Mouse (Mus musculus): ENCODE results near the gene Zic5.

Gene Zic5

DNA sequence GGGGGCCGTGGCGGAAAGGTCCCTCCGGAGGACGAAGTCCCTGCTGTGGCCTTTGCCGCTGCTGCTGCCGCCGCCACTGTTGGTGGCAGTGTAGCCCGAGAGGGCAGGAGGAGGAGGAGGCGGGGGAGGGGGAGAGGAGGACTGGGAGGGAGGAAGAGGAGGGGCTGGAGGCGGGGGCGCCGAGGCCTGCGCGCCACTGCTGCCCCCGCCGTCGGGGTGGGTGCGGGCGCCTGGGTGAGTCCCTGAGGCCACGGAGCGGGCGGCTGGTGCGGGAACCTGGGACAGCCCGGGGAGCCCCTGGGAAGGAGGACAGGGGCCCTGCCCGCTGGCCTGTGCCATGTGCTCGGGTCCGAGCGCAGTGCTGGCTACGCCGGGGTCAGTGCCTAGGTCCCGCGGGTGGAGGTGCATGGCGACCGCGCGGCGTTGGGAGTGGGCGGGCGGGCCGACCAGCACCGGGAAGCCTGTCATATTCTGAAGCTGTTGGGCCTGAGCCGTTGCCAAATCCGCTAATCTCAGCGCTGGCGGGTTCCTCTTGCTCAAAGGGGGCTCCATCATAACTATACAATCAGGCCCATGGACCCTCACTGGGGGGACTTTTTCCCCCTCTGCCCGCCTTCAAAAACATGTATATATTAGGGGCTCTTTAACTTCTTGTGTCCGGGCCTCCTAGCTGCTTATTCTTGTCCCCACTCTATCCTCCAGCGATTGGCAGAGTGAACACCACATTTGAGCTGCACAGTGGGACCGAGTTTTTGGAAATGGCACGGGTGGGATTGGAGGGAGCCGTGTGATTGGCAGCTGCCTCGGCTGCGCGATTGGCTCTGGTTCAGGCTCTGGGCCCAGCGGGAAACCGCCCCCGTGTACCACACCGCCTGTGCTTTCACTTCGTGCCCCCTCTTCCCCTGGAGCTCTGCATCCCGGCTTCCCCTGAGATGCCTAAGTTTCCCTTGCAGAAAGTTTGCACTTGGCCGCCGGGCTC lies at the start of gene Zic5:
TSS of gene Zic5 (minus strand) at position 915 of the 979 bp plus-strand sequence.
- no peak for DNase-seq

- DNase-seq, result no peak
These were observed 48.1 kb upstream of the Zic5 start for GRCm38 (mm10) chr14:122513511-122514036.

DNA sequence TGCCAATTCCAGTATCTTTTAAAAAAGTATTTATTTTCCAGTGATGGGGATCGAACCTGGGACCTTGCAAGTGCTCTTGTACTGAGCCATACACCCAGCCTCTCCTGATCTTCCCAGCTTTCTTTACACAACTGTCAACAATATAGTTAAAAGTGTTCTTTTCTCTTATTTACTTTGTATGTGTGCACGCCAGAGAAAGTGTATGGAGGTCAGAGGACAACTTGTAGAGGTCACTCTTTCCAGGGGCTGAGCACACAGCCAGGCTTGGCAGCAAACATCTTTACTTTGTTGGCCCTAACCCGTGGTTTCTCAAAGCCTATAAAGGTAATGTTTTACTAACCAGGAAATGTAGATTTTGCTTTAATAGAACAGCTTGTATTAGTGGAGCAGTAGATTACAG lies 46.0 kb upstream of the Zic5 start:
- DNase-seq, result no peak

GRCm38 (mm10) chr14:122509058-122509457 lies 43.6 kb upstream of the Zic5 start:
- DNase-seq, result no peak

DNA sequence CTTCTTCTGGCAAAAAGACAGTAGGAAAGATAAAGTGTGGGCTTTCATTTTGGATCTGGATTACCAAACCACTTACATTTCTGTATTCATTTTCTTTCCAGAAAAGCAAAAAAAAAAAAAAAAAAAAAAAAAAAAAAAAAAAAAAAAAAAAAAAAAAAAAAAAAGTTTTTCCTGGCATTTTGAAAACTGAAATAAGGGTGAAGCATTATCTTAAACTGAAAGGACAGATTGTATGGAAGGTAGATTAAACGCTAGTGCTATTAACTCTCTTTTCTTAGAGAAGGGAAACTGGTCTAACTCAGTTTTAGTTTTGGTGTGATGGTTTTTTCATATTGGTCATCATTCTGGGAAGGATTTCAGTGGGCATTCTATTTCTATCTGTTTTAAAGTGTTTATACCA lies 26.5 kb upstream of the Zic5 start:
- no peak for DNase-seq

DNA sequence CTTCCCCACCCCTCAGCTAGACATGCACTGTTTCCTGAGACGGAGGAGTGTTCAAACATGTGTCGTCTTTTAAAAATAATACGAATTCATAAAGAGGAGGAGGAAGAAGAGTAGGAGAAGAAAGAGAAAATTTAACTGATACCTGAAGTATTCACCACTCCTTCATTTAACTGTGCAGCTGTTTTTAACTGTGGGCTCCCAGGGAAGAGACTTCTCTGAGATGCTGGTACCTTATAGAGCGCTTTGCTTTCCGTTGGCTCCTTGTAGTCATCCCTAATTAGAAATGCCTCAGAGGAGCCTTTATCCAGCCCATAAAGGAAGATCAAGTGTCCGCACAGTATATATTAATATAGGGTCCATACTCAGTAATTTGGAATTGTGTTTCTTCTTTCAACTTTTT lies 26.0 kb upstream of the Zic5 start:
- DNase-seq, result no peak

DNA sequence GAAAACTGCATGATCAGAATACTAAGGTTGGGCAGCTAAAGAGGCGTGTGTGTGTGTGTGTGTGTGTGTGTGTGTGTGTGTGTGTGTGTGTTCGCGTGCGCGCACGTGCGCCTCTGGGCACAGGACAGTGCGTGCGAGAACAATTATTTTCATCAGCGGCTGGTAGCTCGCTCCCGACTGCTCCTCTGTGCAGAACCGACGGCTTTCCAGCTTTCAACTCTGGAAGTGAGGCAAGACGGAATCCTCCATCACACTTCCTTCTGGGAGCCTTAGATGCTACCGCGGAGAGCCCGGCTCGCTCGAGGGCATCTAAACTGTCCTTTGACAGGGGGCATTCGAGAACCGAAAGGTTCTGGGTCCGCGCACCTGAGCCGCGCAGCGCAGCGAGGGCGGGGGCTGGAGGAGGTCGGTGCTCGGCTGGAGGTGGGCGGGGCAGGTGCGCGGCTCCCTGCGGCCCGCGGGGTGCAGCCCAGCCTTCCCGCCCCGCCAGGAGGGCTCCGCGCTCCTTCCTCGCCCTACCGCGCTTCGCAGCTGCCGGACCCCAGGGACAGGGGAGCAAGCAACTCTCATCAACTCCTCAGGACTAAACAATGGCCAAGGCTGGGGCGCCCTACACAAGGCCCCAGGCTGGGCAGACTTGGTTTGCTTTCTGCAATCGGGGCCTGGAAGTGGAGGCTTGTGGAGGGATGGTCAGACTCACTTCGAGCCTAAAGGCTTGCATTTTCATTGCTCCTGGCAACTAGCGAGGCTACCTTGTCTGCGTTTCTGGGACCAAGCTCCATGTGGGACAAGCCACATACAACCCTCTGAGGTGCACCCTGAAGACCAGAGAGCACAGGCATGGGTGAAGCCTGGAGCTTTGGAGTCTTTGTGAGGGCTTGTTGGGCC lies 25.2 kb upstream of the Zic5 start, which contains the start of gene Gm10837:
TSS of gene Gm10837 (plus strand) at position 146 of the 888 bp plus-strand sequence.
- DNase-seq, result no peak

DNA sequence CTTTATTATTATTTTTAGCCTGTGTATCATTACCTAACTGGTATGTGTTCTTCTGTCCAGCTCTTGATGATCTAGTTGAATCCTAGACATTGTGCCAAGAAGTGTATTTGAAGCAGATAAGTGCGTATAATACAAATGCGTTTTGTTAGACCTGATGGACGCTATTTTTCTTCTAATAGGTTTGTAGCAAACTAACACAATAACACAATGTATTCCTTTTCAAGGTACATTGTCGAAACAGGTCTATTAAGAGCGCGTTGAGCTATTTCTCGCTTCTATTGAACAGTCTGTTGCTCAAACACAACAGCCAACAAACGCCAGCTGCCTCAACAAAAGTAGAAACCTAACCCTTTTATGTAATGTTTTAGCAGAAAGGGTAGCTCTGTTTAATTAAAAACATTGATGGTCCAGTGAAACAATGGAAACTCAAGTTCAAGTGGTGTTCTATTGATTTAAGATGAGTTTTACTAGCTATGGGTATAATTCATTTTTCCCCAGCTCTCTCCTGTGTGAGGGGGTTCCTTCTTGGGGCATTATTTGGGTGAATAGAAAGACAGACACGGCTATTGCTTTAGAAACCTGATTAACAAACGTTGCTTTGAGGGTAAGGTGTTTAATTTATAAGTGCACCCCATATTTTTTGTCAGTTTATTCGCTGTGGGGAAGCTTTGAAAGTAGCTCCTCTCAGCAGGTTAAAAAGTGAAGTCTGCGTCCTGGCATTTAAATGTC lies 24.4 kb upstream of the Zic5 start:
- DNase-seq, result no peak

DNA sequence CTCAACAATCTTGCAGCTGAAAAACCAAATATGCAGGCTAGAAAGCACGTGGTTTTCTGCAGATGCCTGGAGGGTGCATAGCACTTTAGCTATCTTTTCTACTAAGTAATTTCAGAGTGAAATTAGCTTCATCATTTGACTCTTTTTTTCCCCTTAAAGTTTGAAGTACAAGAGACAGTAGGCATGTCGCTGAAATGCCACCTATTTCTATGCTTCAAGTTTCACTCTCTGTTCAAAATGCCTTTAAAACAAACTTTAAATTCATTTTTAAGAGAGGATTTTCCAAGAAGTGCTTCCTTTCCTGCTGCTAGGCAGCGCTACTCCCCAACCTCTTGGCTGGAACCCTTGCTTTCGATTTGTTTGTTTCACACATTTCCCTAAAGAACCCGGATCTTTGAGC lies 23.6 kb upstream of the Zic5 start:
- no peak for DNase-seq

DNA sequence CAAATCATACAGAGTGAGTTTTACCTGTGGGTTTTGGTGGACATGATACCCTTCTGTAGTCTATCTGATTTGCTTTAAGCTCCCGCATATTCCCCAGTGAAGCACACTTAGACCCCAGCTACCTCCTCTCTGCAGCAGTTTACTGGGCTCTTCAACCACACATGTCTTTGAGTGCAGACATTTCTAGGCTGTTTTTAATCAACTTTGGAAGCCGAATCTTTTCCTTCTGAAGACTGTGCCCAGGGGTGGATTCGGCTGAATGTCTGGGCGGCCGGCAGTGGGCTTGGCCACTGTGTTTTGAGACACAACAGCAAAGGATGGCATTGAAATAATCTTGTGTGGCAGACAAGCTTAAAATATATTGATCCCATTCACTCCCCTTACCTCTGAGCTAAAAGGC lies 21.9 kb upstream of the Zic5 start:
- no peak for DNase-seq

- no peak for DNase-seq
These were observed 21.1 kb upstream of the Zic5 start for GRCm38 (mm10) chr14:122486611-122487010.

- DNase-seq, result no peak
These were observed 20.2 kb upstream of the Zic5 start for GRCm38 (mm10) chr14:122485635-122486181.

DNA sequence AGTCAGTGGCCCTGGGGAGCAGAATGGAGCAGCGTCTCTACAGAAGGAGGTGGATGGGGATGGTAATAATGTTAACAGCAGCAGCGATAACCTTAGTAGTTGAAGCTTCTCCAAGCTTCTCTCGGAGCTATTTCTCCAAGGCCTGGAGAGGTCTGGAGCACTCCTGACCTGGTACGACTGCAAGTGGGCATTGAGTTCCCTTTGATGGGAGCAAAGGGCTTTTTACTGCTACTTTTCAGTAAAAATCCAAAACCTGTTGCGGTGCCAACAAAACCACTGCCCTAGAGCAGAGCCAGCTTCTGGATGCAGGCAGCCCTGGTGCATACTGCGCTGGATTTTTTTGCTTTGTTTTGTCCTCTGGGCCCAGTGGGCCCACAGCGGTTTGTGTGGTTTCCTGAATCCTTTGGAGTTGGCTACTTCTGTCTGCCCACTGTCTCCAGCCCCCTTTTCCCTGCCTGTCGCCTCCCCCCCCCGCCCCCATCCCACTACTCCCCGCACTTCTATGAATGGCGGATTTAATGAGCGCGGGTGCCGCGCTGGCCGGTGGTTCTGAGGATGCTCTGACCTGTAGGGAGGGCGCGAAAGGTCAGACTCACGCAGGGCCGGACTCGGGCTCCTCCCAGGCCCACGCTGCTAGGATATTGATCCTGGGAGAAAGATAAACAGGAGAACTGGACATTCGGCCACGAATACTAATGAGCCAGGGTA lies 19.5 kb upstream of the Zic5 start:
- DNase-seq, result no peak

GRCm38 (mm10) chr14:122484458-122484843 lies 19.0 kb upstream of the Zic5 start:
- no peak for DNase-seq

- no peak for DNase-seq
These were observed 18.3 kb upstream of the Zic5 start for GRCm38 (mm10) chr14:122483556-122484421.

DNA sequence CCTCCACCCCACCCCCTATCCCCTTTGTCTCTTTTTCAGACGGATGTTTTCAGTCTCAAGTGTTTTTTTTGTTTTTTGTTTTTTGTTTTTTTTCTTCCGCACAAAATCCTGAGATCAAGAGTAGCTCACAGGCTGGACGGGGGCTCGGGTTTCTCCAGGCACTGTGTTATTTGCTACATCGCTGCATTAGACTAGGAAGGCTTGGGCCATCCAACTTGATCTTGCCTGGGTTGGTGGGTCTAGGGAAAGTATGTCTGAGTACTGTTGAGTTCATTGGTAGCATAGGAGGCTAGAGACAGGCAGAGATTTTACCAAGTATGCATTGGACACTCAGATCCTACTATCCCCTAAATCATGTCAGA lies 17.5 kb upstream of the Zic5 start:
- no peak for DNase-seq

DNA sequence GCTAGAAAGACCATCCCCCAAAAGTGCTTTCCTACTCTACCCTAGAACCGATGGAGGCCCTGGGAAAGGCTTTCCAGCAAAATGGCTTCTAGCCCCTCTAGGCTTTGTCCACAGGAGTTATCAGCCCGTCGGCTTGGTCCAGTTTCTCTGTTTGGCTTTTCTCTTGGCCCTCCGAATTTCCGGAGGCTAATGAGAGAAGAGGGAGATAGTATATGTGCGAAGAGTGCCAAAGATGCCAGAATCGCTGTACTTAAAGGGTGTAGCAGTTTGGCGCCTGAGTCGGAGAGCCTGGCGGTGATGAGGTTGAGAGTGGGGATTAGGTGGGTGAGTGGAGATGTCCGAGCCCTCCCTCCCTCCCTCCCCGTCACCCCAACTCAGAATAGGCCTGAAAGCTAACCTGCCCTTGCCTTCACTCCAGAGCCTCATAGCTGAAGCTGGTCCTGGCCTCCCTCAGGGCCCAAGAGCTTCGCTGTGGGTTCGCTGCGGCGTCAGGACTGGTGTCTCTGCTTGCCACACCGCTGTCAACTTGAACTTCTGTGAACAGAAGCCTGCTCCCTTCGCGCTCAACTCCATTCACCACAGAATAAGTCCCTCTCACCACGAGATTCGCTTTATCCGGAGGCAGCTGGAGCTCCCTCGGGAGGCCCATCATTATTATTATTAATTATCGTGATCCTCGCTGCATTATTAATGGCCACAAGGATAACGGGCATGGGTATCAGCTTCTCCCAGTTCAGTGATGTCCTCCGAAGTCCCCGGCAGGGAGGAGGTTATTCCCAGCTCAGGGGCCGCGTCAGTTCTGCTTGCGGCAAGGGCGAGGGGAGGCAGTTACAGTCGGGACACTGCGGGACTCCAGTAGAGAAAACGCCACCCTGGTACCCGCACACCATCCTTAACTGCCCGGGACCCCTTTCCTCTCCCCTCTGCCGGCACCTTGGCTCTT lies 16.9 kb upstream of the Zic5 start:
- DNase-seq, result no peak

- DNase-seq, result no peak
These were observed 15.7 kb upstream of the Zic5 start for GRCm38 (mm10) chr14:122481181-122481580.

- DNase-seq, result no peak
These were observed 14.9 kb upstream of the Zic5 start for GRCm38 (mm10) chr14:122480355-122480754.
